ENCODE assay signal across 8 mouse cellular contexts in genomic region chr16:17271124-17271523, GRCm38 (mm10).
DNase-seq lines count a peak whose midpoint lies in the region; ATAC-seq lines count a peak whose summit lies in the region.

No protein-coding gene starts in this region.

- DNase-seq in cerebellum, adult 11 months, result peak; percentile 29
- peak; percentile 20 for DNase-seq in retina, embryonic 14.5 days (ENCODE audit: low spot score)
- no peak for DNase-seq in retina, postnatal 1 day
- peak; percentile 51 to 62 for DNase-seq in cerebellum, postnatal 36 days
- DNase-seq in lung, postnatal 36 days, result peak; percentile 85
- DNase-seq in urinary bladder, postnatal 4 days (ENCODE audit: low spot score in 2 of 2), result no peak
- no peak for DNase-seq in embryo, embryonic 11 days

- no peak for ATAC-seq in cerebellum, adult (ENCODE audit: insufficient number of reproducible peaks, low FRiP score, low TSS enrichment)

Comparison
In these comparisons a context has a peak if more than half of its experiments do, and no peak if none do; other contexts are left out.
1. DNase-seq: peak in cerebellum, adult 11 months (single experiment), retina, embryonic 14.5 days (single experiment), cerebellum, postnatal 36 days (2 of 2) and lung, postnatal 36 days (single experiment); none in retina, postnatal 1 day (single experiment), urinary bladder, postnatal 4 days (0 of 2) and embryo, embryonic 11 days (single experiment).